Mouse (Mus musculus) forebrain, embryonic 10.5 days (tissue): Measurements from ENCODE around the gene Gm11127. TPM values are rescaled to one million over a fixed set of nuclear protein-coding genes. Genes with fewer than 3 reads are reported as not detected.

ENCODE experiments used
- DNase-seq: peaks from one replicate; pipeline ENCODE4 v3.0.0-alpha.2; 2017; ENCODE audit warnings: low spot score; ENCODE audit errors: extremely low spot score
- H3K27ac ChIP-seq: fragments of 300-500 bp; sonication (generic); 2 replicates; pipeline ENCODE4 v1.5.1; 2016; ENCODE audit warnings: mild to moderate bottlenecking
- H3K27me3 ChIP-seq: fragments of 300-500 bp; sonication (generic); 2 replicates; pipeline ENCODE4 v1.6.1; 2016; ENCODE audit warnings: mild to moderate bottlenecking; ENCODE audit not compliant: poor library complexity, severe bottlenecking
- H3K36me3 ChIP-seq: fragments of 300-500 bp; sonication (generic); replicated peaks from 2 replicates; pipeline ENCODE4 v1.6.1; 2016; ENCODE audit warnings: mild to moderate bottlenecking, moderate library complexity
- H3K4me1 ChIP-seq: fragments of 300-500 bp; sonication (generic); 2 replicates; pipeline ENCODE4 v1.6.1; 2016
- H3K4me3 ChIP-seq: fragments of 300-500 bp; sonication (generic); 2 replicates; pipeline ENCODE4 v1.5.1; 2016; ENCODE audit warnings: mild to moderate bottlenecking, moderate library complexity
- H3K9me3 ChIP-seq: fragments of 300-500 bp; sonication (generic); 2 replicates; pipeline ENCODE4 v1.6.1; 2016; ENCODE audit warnings: mild to moderate bottlenecking, moderate library complexity
- WGBS: fragments of 180-500 bp; shearing (Covaris S2); methylation state at CpG from one replicate; pipeline ENCODE4 v1.1.7; 2016; 5-methylcytosine and 5-hydroxymethylcytosine counted together
- polyA plus RNA-seq: library from polyadenylated mRNA; unstranded; fragments of >200 nt; fragmentation: Nextera tagmentation; extraction: Ambion mirVana; gene quantifications from 2 replicates; pipeline ENCODE4 v1.2.1, GENCODE M21; 2016

Gm11127 gene
- polyA plus RNA-seq, 1 experiment from 2014 or later, result not detected

- H3K4me1 ChIP-seq, result no peaks in the 10 kb centered on the region
- H3K27me3 ChIP-seq, result no peaks in the 10 kb centered on the region
- H3K27ac ChIP-seq, result no peak overlapping the region
- H3K9me3 ChIP-seq, result peaks cover 3% of the 10 kb centered on the region; the same call in 1 of the 2 replicates
- no peak for DNase-seq
- WGBS, result 94% methylated on average over 5 of the region's 5 CpGs
- peaks cover 21% of the 10 kb centered on the region for H3K36me3 ChIP-seq
- no peak overlapping the region for H3K4me3 ChIP-seq
Observed at GRCm38 (mm10) chr17:36014977-36015376, 43.2 kb downstream of the Gm11127 start.

Other genes with a start within 250 kb of the Gm11127 start
- gene Ier3, start 236.7 kb downstream of the Gm11127 start, polyA plus RNA-seq, result 4.6 and 5.3 TPM in 2 replicates
- 49.7 and 51.6 TPM in 2 replicates for gene Flot1, start 235.1 kb downstream of the Gm11127 start, polyA plus RNA-seq
- 1,607 and 1,608 TPM in 2 replicates for gene Tubb5, start 220.1 kb downstream of the Gm11127 start, polyA plus RNA-seq
- gene Mdc1, start 216.9 kb downstream of the Gm11127 start, polyA plus RNA-seq, result 26.9 and 29.3 TPM in 2 replicates
- gene Nrm, start 197.1 kb downstream of the Gm11127 start, polyA plus RNA-seq, result 81.9 and 84.0 TPM in 2 replicates
- 21.3 and 21.6 TPM in 2 replicates for gene Ppp1r18, start 192.8 kb downstream of the Gm11127 start, polyA plus RNA-seq
- 59.6 and 60.3 TPM in 2 replicates for gene Dhx16, start 178.6 kb downstream of the Gm11127 start, polyA plus RNA-seq
- gene 2310061I04Rik, start 160.9 kb downstream of the Gm11127 start, polyA plus RNA-seq, result 29.8 and 32.4 TPM in 2 replicates
- 102 and 105 TPM in 2 replicates for gene Atat1, start 148.3 kb downstream of the Gm11127 start, polyA plus RNA-seq
- gene Mrps18b, start 142.0 kb downstream of the Gm11127 start, polyA plus RNA-seq, result 98.2 and 107 TPM in 2 replicates
- 60.5 and 61.5 TPM in 2 replicates for gene Ppp1r10, start 141.9 kb downstream of the Gm11127 start, polyA plus RNA-seq
- gene Abcf1, start 88.6 kb downstream of the Gm11127 start, polyA plus RNA-seq, result 114 and 129 TPM in 2 replicates
- 66.9 and 68.8 TPM in 2 replicates for gene Gnl1, start 78.5 kb downstream of the Gm11127 start, polyA plus RNA-seq
- 45.6 and 48.3 TPM in 2 replicates for gene Prr3, start 78.1 kb downstream of the Gm11127 start, polyA plus RNA-seq
- 3.1 and 3.5 TPM in 2 replicates for gene H2-T24, start 37.8 kb downstream of the Gm11127 start, polyA plus RNA-seq
- 2.1 and 3.3 TPM in 2 replicates for gene H2-T23, start 25.5 kb downstream of the Gm11127 start, polyA plus RNA-seq
- 6.8 and 8.1 TPM in 2 replicates for gene H2-T22, start 15.6 kb downstream of the Gm11127 start, polyA plus RNA-seq
- gene Gm6034, start 15.4 kb downstream of the Gm11127 start, polyA plus RNA-seq, result not detected in 2 replicates
- gene Gm19684, start 63.3 kb upstream of the Gm11127 start, polyA plus RNA-seq, result not detected in 2 replicates
- gene Gm7030, start 71.1 kb upstream of the Gm11127 start, polyA plus RNA-seq, result not detected in 2 replicates
- gene Gm8909, start 110.2 kb upstream of the Gm11127 start, polyA plus RNA-seq, result not detected in 2 replicates
- not detected in 2 replicates for gene H2-T3, start 131.9 kb upstream of the Gm11127 start, polyA plus RNA-seq
- 94.4 and 98.2 TPM in 2 replicates for gene Rpp21, start 199.7 kb upstream of the Gm11127 start, polyA plus RNA-seq
- 20.5 and 23.9 TPM in 2 replicates for gene Trim39, start 213.9 kb upstream of the Gm11127 start, polyA plus RNA-seq
- 0.21 TPM in 1 of 2 replicates, not detected in the other for gene H2-M10.2, start 228.1 kb upstream of the Gm11127 start, polyA plus RNA-seq